Mouse (Mus musculus): ENCODE results near the gene Nup88. TPM values are rescaled to one million over a fixed set of nuclear protein-coding genes. Genes with fewer than 3 reads are reported as not detected.

Nup88 gene
- polyA plus RNA-seq, 1 experiment, result 49.4 TPM

GRCm38 (mm10) chr11:70982030-70982429 lies 12.3 kb upstream of the Nup88 start:
- DNase-seq, result no peak

GRCm38 (mm10) chr11:70980751-70981510 lies 11.2 kb upstream of the Nup88 start:
- DNase-seq, result no peak
- 94% methylated on average over 14 of the region's 14 CpGs for WGBS
- Histone ChIP-seq H3K27ac (ENCODE audit: control insufficient read depth, insufficient read depth, low read length) (no peak overlapping the region), H3K4me3 (ENCODE audit: control insufficient read depth, insufficient read depth, low read length) (no peak overlapping the region), H3K4me1 (replicated peaks; ENCODE audit: control insufficient read depth, insufficient read depth, low read length) (peaks cover 6% of the 10 kb centered on the region; the same call in 1 of the 2 replicates), H3K36me3 (ENCODE audit: control insufficient read depth, insufficient read depth, low read length) (peaks cover 30% of the 10 kb centered on the region), H3K27me3 (ENCODE audit: control insufficient read depth, insufficient read depth, low read length) (no peaks in the 10 kb centered on the region)
- TF ChIP-seq POLR2A (IDR thresholded peaks at IDR 0.05; ENCODE audit: control insufficient read depth, extremely low read depth, insufficient read depth, low read length, poor library complexity) (no peak), CTCF (IDR thresholded peaks at IDR 0.05; ENCODE audit: borderline replicate concordance, control insufficient read depth, extremely low read depth, insufficient read depth, low read length, poor library complexity) (no peak)

More at GRCm38 (mm10) chr11:70982030-70982429, 12.3 kb upstream of the Nup88 start:
- H3K4me1 ChIP-seq (replicated peaks; ENCODE audit: control insufficient read depth, insufficient read depth, low read length), result peaks cover 6% of the 10 kb centered on the region; the same call in 1 of the 2 replicates
- 8% methylated on average over 12 of the region's 12 CpGs for WGBS
- H3K27ac ChIP-seq (ENCODE audit: control insufficient read depth, insufficient read depth, low read length), result no peak overlapping the region
- H3K4me3 ChIP-seq (ENCODE audit: control insufficient read depth, insufficient read depth, low read length), result peak overlapping the region; percentile 22; the same call in 1 of the 2 replicates
- H3K27me3 ChIP-seq (ENCODE audit: control insufficient read depth, insufficient read depth, low read length), result no peaks in the 10 kb centered on the region
- H3K36me3 ChIP-seq (ENCODE audit: control insufficient read depth, insufficient read depth, low read length), result peaks cover 31% of the 10 kb centered on the region
- TF ChIP-seq CTCF (IDR thresholded peaks at IDR 0.05; ENCODE audit: borderline replicate concordance, control insufficient read depth, extremely low read depth, insufficient read depth, low read length, poor library complexity), result no peak
- no peak for TF ChIP-seq POLR2A (IDR thresholded peaks at IDR 0.05; ENCODE audit: control insufficient read depth, extremely low read depth, insufficient read depth, low read length, poor library complexity)

GRCm38 (mm10) chr11:70980232-70980631 lies 10.5 kb upstream of the Nup88 start:
- H3K4me1 ChIP-seq (replicated peaks; ENCODE audit: control insufficient read depth, insufficient read depth, low read length), result peaks cover 6% of the 10 kb centered on the region; the same call in 1 of the 2 replicates
- H3K27me3 ChIP-seq (ENCODE audit: control insufficient read depth, insufficient read depth, low read length), result no peaks in the 10 kb centered on the region
- WGBS, result 93% methylated on average over 6 of the region's 6 CpGs
- H3K27ac ChIP-seq (ENCODE audit: control insufficient read depth, insufficient read depth, low read length), result no peak overlapping the region
- DNase-seq, result no peak
- H3K4me3 ChIP-seq (ENCODE audit: control insufficient read depth, insufficient read depth, low read length), result no peak overlapping the region
- no peak for TF ChIP-seq POLR2A (IDR thresholded peaks at IDR 0.05; ENCODE audit: control insufficient read depth, extremely low read depth, insufficient read depth, low read length, poor library complexity)
- TF ChIP-seq CTCF (IDR thresholded peaks at IDR 0.05; ENCODE audit: borderline replicate concordance, control insufficient read depth, extremely low read depth, insufficient read depth, low read length, poor library complexity), result no peak
- H3K36me3 ChIP-seq (ENCODE audit: control insufficient read depth, insufficient read depth, low read length), result peaks cover 37% of the 10 kb centered on the region

- H3K36me3 ChIP-seq (ENCODE audit: control insufficient read depth, insufficient read depth, low read length), result peaks cover 44% of the 10 kb centered on the region
- H3K4me1 ChIP-seq (replicated peaks; ENCODE audit: control insufficient read depth, insufficient read depth, low read length), result peaks cover 4% of the 10 kb centered on the region; the same call in 1 of the 2 replicates
- no peak overlapping the region for H3K27ac ChIP-seq (ENCODE audit: control insufficient read depth, insufficient read depth, low read length)
- no peak for TF ChIP-seq CTCF (IDR thresholded peaks at IDR 0.05; ENCODE audit: borderline replicate concordance, control insufficient read depth, extremely low read depth, insufficient read depth, low read length, poor library complexity)
- TF ChIP-seq POLR2A (IDR thresholded peaks at IDR 0.05; ENCODE audit: control insufficient read depth, extremely low read depth, insufficient read depth, low read length, poor library complexity), result no peak
- H3K4me3 ChIP-seq (ENCODE audit: control insufficient read depth, insufficient read depth, low read length), result no peak overlapping the region
- no peak for DNase-seq
- 94% methylated on average over 6 of the region's 6 CpGs for WGBS
- H3K27me3 ChIP-seq (ENCODE audit: control insufficient read depth, insufficient read depth, low read length), result no peaks in the 10 kb centered on the region
Measured at GRCm38 (mm10) chr11:70977293-70977692, 7.5 kb upstream of the Nup88 start.

GRCm38 (mm10) chr11:70975193-70975592 lies 5.4 kb upstream of the Nup88 start:
- H3K27me3 ChIP-seq (ENCODE audit: control insufficient read depth, insufficient read depth, low read length), result no peaks in the 10 kb centered on the region
- TF ChIP-seq CTCF (IDR thresholded peaks at IDR 0.05; ENCODE audit: borderline replicate concordance, control insufficient read depth, extremely low read depth, insufficient read depth, low read length, poor library complexity) (no peak), POLR2A (IDR thresholded peaks at IDR 0.05; ENCODE audit: control insufficient read depth, extremely low read depth, insufficient read depth, low read length, poor library complexity) (no peak)
- WGBS, result 91% methylated on average over 2 of the region's 2 CpGs
- peaks cover 43% of the 10 kb centered on the region for H3K36me3 ChIP-seq (ENCODE audit: control insufficient read depth, insufficient read depth, low read length)
- no peak overlapping the region for H3K27ac ChIP-seq (ENCODE audit: control insufficient read depth, insufficient read depth, low read length)
- no peak for DNase-seq
- no peaks in the 10 kb centered on the region for H3K4me1 ChIP-seq (replicated peaks; ENCODE audit: control insufficient read depth, insufficient read depth, low read length)
- no peak overlapping the region for H3K4me3 ChIP-seq (ENCODE audit: control insufficient read depth, insufficient read depth, low read length)

GRCm38 (mm10) chr11:70973947-70974346 lies 4.2 kb upstream of the Nup88 start:
- peak; percentile 5 for DNase-seq
- Histone ChIP-seq H3K4me3 (ENCODE audit: control insufficient read depth, insufficient read depth, low read length) (no peak overlapping the region), H3K27me3 (ENCODE audit: control insufficient read depth, insufficient read depth, low read length) (no peaks in the 10 kb centered on the region), H3K4me1 (replicated peaks; ENCODE audit: control insufficient read depth, insufficient read depth, low read length) (peaks cover 2% of the 10 kb centered on the region), H3K36me3 (ENCODE audit: control insufficient read depth, insufficient read depth, low read length) (peaks cover 36% of the 10 kb centered on the region), H3K27ac (ENCODE audit: control insufficient read depth, insufficient read depth, low read length) (no peak overlapping the region)
- WGBS, result 92% methylated on average over 4 of the region's 4 CpGs
- TF ChIP-seq POLR2A (IDR thresholded peaks at IDR 0.05; ENCODE audit: control insufficient read depth, extremely low read depth, insufficient read depth, low read length, poor library complexity) (no peak), CTCF (IDR thresholded peaks at IDR 0.05; ENCODE audit: borderline replicate concordance, control insufficient read depth, extremely low read depth, insufficient read depth, low read length, poor library complexity) (no peak)
